Mouse (Mus musculus) megakaryocyte, embryonic 14.5 days (primary cell): Measurements from ENCODE around the gene Myo1b.

ENCODE experiments used
- FLI1 ChIP-seq: IDR thresholded peaks from 2 replicates; pipeline ENCODE4 v1.6.1; 2012; ENCODE audit warnings: low read length, inconsistent platforms, mixed read lengths
- GATA1 ChIP-seq: IDR thresholded peaks from 3 replicates; pipeline ENCODE4 v1.6.1; 2012; ENCODE audit warnings: mixed read lengths, low read length, inconsistent platforms, borderline replicate concordance

DNA sequence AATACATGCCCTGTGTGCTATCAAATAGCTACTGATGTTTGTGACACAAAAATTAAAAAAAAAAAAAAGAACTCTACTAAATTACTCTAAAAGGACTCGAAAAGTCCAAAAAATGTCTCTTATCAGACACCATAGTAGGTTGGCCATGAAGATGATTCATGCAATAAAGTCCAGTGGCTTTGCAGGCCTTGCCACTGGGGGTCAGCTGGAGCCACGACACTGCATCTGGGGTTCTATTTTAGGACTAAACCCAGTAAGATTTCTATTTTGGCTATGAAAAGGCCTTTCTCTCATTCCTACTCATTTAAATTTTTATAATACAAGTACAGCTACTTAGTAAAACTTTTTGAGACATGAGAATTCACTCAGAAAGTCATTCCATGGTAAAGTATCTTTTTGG, 205.0 kb downstream of the Myo1b start:
- TF ChIP-seq GATA1 (no peak), FLI1 (no peak)
